Mouse (Mus musculus): ENCODE results near the gene Fubp1. TPM values are rescaled to one million over a fixed set of nuclear protein-coding genes. Genes with fewer than 3 reads are reported as not detected.

Fubp1 gene
- total RNA-seq (2021) = 100 to 1,000 TPM; 100 to 138 TPM

DNA sequence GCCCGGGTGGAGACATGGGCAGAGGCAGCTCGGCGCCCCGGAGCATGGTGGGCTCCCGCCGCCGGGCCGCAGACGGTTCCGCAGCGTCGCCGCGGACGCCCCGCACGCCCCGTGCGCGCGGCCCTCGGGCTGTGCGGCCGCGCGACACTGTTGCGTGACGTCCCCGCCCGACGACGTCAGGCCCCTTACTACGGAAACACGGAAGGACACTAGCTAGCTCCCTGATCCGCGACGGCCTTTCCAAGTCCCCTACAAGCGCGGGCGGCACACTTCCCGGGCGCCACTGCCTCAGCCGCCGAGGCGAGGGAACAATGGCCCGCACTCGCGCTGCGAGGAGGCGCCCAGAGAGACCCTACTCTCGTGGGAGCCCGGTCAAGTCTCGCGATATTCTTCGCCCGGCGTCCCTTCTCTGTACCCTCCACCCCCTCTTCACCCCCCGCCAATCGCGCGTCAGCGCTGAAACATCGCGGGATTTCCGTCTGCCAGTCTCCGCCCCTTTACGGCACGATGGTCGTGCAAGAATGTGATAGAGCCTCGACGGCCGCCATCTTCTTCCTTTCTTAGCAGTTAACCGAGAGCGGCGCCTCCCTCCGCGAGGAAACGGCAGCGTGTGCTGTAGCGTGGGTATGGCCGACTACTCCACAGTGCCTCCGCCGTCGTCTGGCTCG, at the start of gene Fubp1, which contains the start of gene Dnajb4:
Gene Fubp1 (plus strand): TSS at position 456 of the 668 bp plus-strand sequence.
Gene Dnajb4 (minus strand): TSS at position 336 of the 668 bp plus-strand sequence.
- peak; percentile 99 to 100 for DNase-seq (ENCODE audit: extremely low spot score in 1 of 2, low spot score in 1 of 2)

DNA sequence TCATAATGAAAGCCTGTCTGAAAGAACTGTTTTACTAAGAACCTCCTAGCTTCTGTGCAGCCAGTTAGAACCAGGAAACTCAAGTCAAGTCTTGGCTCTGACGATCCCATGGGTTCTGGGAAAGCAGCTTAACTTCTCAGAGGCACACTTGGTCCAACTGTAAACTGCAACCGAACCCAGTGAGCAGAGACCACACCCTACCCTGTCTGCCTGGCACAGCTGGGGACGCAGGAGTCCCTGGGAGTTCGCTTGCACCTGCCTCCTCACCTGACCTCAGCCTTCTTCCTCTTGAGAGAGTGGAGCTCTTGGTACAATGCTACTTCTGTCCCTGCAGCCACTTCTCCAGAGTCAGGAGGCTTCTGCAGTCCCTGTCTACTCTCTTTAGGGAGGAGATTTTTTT, 49.6 kb upstream of the Fubp1 start:
- DNase-seq (ENCODE audit: extremely low spot score in 1 of 2, low spot score in 1 of 2) = no peak

DNA sequence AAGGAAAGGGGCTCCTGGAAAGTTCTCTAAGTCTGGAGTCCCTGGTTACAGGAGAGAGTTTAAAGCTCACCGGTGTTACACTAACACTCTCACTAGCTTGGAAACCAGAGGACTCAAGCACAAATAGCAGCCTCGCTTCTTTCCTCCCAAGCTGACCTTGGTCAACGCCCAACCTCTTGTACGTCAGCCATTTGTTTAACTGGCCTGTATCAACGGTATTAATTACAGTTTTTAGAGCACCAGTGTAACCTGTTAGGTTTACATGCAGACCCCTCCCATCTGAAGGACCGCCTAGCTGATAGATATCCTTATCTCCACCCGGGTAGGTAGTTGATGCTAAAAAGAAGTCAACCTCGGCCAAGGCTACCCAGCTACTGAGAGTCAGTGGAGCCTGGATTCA, 46.9 kb upstream of the Fubp1 start:
- no peak for DNase-seq (ENCODE audit: extremely low spot score in 1 of 2, low spot score in 1 of 2)

DNA sequence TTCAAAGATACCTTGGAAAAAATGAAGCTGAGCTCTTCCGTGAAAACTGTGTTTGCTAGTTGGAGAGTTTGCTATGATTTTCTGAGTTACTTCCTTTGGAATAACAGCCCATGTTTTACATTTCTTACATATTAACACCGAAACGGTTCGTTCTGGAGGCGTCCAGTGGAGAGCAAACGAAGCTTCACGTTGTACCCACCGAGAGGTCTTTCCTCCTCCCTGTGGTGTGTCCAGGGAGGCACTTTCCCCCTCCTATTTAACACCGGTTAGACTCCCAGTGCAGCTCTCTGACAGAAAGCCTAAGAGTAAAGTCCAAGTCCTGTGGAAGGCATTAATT, 45.2 kb upstream of the Fubp1 start:
- DNase-seq (ENCODE audit: extremely low spot score in 1 of 2, low spot score in 1 of 2) = no peak

DNA sequence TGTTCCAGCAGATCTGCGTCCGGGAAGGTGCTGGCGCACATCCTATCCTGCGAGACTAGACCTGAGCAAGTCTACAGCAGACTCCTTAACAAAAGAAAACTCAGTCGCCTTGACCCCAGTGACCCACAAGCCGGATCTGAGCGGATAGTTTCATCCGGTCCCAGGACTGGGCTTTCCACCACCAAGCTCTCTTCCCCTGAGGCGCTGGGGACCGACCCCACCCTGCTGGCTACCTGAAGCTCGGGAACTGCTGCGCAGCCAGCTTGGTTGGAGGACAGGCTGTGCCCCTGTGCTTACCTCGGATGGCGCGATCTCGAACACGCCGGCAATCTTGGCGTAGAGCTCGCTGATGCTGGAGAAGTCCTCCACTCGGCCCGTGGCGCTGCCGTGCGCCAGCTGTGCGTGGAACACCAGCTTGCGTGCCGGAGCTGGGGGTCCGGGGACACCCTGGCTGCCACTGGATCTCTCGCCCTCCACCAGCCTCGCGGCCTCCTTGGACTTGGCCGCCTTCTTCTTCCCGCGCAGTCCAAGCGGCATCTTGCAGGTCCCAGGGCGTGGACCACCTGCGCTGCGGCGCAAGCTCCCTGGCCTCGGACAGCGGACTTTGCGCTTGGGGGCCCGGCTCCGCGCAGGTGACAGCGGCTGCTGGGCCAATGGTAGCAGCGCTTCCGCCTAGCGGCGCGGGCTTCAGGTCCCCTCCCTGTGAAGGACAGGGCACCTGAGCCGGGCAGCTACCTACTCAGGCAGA, 44.7 kb upstream of the Fubp1 start:
- DNase-seq (ENCODE audit: extremely low spot score in 1 of 2, low spot score in 1 of 2) = no peak

DNA sequence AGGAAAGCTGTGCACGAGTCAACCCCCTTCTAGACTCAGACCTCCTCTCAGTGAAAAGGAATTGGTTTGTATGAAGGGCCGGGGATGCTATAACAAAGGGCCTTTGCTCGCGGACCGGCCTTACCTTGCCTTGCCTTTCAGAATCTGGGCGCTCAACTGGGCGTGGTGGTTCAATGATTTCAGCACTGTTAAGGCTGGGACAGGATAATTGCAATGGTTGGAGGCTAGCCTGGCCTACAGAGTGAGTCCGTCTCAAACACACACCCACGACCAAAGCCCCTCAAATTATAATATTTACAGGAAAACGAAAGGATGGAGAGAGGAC, 44.2 kb upstream of the Fubp1 start, which contains the start of gene Gipc2:
Gene Gipc2 (minus strand): TSS at position 132 of the 325 bp plus-strand sequence.
- no peak for DNase-seq (ENCODE audit: extremely low spot score in 1 of 2, low spot score in 1 of 2)

DNA sequence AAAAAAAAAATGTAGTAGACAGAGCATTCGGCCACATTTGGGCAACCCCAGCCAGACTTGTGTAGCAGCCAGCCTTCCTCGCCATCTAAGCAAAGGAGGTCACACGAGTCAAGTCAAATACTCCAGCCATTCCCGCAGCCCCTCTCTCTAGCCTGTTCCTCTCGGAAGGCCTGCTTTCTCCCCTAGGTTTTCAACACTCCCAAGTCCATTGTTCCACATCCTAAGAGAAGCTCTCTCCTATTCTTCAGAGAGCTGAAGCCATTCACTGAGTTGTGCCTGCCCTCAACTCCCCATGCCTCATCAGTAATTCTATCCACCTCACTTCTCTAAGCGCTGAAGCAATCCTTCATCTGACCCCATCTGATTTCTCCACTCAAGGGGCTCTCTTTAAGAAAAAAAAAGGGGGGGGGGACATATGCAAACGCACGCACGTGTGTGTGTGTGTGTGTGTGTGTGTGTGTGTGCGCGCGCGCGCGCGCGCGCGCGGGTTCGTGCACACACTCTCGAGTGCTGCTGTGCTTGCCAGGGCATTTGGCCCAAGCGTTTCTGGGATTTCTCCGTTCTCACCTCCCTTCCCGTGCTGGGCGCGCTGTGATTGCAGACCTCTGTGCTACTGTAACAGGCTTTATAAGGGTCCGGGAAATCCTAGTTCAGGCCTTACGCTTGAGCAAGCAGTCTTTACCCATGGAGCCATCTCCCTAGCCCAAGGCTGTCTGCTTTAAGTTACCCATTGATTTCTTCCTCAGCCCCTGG, 43.3 kb upstream of the Fubp1 start:
- no peak for DNase-seq (ENCODE audit: extremely low spot score in 1 of 2, low spot score in 1 of 2)

DNA sequence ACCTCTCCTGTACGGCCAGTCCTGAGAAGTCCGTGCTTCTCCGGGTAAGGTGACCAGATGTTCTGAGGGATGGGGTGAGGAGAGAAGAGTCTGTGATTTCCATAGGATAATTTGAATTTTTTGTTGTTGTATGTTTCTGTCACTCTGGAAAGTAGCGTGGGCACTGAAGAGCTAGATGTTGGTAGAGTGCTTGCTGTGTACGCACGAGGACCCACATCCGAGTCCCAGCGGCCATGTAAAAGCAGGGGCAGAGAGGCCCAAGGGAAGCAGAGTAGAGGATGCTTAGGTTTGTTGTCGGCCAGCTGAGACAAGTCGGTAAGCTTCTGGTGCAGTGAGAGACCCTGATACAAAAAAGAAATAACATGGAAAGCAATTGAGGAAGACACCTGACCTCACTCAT, 42.2 kb upstream of the Fubp1 start:
- DNase-seq (ENCODE audit: extremely low spot score in 1 of 2, low spot score in 1 of 2) = no peak

DNA sequence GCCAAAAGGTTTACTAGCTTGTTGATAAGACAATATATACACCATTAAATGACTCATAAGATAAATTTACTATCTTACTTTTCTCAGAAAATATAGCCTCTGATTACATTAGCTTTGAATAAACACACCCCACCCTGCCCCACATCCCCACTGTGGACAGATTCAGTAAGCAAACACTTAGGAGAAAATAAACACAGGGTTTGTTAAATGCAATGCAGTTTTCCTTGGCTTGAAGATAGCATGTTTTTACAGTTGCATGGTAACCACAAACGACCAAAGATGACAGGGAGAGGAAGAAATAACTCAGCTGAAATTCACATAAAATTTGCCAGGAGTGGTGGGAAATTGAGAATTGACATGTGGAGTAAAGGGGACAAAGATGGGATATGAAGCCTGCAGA, 39.8 kb upstream of the Fubp1 start:
- DNase-seq (ENCODE audit: extremely low spot score in 1 of 2, low spot score in 1 of 2) = no peak

DNA sequence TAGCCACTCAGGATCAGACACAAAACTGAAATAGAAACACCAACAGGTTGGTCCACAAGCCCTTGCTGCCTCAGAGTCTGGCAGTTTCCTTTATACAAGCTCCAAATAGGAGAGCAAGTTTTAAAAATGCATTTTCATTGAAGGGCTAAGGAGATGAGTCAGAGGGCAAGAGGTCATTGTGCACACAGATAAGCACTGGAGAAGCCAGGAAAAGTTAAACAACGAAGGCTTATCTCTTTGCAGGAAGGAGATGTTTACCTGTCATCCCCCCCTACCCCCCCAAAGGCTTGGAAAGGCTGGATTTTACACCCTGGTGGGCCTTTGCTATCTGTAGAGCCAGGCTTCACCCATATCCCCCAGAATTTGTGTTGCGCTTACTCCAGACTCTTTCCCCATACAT, 39.0 kb upstream of the Fubp1 start:
- no peak for DNase-seq (ENCODE audit: extremely low spot score in 1 of 2, low spot score in 1 of 2)

DNA sequence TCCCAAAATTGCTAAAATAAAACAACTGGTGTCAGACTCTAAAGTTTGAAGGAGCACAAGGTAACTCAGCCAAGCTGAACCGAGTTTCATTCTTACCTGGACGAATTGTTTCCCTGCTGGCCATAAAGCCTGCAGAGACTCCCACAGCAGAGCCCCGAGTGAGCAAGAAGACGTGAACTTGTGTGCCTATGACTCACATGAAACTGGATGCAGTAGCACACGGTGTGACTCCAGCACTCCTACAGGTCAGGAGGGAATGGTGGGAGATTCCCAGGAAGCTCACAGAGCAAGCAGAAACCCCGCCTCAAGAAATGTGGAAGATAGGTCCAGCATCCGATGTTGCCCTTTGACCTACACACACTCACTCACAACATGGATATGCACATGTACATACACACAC, 38.4 kb upstream of the Fubp1 start:
- DNase-seq (ENCODE audit: extremely low spot score in 1 of 2, low spot score in 1 of 2) = no peak

DNA sequence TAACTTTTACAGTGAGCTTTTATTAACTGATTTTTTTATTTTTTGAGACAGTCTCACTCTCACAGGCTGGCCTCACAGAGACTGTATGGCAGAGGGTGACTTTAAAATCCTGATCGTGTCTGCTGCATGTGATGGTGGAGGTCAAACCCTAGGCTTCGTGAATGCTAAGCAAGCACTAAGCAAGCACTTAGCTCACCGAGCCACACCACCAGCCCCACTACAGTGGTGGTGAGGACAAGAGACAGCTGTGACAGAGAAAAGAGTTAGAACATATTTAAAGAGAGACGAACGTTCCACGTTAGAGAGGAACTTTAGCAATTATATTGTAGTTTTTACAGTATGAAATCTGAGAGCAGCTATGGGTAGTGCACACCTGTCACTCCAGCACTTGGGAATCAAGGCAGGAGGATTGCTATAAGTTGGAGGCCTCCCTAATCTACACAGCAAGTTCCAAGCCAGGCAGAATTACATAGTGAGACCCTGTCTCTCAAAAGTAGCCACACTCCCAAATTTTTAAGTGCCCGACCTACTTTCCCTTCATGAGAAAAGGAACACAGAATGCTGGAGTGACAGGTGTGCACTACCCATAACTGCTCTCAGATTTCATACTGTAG, 37.8 kb upstream of the Fubp1 start:
- no peak for DNase-seq (ENCODE audit: extremely low spot score in 1 of 2, low spot score in 1 of 2)

DNA sequence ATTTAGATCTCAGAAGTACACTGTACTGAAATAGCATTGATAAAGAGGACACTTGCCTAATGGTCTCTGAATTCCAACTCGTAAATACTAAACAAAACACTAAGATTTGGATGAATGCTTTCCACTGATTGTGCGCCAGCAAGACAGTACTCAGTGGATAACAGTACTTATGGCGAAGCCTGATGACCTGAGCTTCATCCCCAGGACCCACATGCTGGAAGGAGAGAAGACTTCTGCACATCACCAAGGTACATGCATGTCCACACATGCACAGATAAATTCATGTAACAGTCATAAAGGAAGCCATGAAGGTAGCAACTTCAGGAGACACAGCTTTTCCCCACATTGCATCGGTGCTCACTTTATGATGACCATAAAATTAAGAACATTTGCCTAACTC, 31.4 kb upstream of the Fubp1 start:
- DNase-seq (ENCODE audit: extremely low spot score in 1 of 2, low spot score in 1 of 2) = no peak

DNA sequence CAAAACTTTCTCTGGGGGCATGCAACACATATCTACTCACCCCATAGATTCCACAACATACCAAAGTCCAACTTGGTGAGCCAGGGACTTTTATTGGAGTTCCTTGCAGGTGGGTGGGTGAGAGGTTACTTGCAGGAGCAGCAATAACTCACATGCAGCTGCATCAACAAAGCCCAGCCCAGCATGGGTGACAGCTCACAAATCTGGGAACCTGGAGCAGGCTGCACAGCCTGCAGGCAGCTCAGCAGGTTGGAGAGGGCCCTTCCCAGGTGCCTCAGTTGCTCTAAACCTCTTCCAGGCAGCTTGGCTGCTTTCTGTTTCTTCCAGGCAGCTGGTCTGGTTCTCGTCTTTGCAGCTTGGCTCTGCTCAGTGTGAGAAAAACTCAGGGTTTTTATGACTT, 30.9 kb upstream of the Fubp1 start:
- no peak for DNase-seq (ENCODE audit: extremely low spot score in 1 of 2, low spot score in 1 of 2)

DNA sequence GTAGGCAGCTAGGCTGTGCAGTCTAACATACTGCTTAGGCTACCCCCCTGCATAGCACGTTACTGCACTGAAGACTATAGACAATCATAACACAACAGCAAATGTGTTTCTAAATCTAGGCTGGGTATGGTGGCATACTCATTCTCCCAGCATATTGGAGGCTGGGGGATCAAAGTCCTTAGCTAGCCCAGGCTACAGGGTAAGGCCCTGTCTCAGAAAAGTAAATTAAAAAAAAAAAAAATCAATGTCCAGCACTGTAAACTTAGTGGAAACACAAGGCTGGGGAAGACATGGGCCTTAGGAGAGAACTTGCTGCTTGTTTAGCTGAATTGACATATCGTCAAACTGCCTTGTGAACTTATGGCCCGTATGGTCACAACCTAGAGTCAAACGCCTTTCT, 29.6 kb upstream of the Fubp1 start:
- no peak for DNase-seq (ENCODE audit: extremely low spot score in 1 of 2, low spot score in 1 of 2)

DNA sequence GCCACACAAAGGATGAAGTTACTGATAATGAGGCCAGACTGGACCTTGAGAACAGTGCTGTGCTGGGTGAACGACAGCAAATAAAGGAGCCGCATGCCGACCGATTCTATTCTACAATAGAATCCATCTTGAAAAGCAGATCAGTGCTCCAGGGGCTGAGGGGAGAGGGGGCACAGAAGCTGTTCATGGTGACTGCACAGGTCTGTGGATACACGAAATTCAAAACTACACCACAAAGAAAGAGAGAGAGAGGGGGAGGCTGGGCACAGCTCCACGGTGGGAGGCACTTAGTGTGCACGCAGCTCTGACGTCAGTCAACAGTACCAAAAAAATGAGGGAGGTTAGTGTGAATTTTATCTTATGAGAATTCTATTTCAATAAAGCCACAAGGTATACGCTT, 26.7 kb upstream of the Fubp1 start:
- DNase-seq (ENCODE audit: extremely low spot score in 1 of 2, low spot score in 1 of 2) = no peak

DNA sequence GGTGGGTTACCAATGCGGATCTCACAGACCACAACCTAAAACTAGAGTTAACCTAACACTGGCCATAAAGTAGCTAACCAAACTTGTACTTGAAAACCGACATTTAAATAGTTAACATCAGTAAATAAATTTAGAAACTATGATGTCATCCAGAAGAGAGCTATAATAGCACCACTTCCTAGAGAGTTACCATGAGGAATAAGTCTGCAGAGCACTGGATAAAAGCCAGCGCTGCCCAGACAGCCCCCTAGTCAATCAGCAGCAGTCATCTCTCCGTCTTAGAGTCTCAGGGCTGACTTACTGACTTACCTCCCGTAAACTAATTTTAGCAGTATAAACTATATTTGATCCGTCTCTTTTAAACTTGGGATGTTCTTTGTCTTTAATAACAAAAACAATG, 24.1 kb upstream of the Fubp1 start:
- DNase-seq (ENCODE audit: extremely low spot score in 1 of 2, low spot score in 1 of 2) = no peak

DNA sequence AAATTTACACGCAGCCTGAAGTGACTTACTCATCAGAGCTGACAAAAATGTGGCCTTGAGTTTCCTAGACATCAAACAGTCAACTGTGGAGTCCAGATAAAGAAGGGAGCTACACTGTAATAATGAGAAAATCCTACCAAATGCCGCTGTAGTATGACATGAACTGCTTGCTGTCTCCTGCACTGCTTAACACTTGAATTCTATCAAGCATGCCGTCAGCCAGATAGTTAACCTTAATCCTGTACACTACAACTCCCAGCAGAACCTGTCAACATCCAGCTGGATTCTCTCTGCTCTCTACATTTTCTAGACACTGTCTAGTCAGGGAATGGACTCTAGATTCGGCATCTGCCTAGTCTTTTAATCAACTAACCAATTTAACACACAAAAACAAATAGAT, 20.9 kb upstream of the Fubp1 start:
- DNase-seq (ENCODE audit: extremely low spot score in 1 of 2, low spot score in 1 of 2) = no peak

DNA sequence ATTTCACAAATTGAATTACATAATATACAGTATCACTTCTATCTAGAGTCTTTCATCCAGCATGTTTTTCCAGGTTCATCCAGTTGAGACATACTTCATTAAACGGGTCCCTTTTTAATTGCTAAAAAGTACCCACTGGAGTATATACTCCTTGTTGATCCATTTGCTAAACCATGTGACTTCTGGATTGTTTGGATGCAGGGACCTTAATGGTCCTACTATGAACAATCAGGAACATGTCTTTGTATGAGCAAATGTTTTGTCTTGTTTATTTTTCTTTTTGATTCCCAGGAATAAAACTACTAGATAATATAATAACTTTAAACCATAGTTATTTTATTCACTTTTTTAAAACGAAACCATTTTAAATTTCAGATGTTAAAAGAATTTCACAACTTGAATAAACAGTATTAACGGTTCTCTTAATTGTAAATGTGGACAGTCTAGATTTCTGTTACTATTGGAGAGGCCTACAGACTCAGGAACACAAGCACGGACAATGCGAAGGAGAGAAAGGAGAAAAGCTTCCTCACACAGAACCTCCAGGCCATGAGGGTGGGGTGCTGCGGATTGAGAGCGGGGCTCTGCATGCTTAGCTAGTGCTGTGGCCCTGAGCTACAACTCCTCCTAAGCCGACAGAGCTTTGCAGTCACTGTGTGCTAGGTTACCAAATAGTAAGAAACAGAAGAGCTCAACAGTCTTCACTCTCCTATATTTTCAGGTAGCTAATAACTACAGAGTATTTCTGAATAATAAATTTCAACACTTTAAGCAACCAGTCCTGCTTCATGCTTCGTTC, 19.3 kb upstream of the Fubp1 start:
- DNase-seq (ENCODE audit: extremely low spot score in 1 of 2, low spot score in 1 of 2) = no peak

DNA sequence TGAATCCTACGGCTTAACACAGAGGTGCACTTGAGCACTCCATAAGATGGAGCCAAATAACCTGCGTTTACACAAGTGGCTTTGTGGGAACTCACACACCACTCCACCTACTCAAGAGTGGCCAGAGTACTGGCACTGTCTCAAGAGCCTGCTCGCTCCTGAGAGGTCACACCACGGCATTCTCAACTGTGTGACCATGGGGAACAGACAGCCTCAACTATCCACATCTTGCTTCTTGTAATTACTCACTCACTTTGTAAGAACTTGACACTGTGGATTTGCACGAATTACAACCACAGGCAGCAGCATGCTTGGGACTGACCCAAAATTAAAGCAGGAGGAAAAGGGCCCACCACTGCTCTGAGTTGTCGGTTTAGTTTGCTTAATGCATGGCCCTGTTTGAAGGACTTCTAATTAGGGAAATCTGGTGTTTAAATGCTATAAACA, 18.4 kb upstream of the Fubp1 start:
- no peak for DNase-seq (ENCODE audit: extremely low spot score in 1 of 2, low spot score in 1 of 2)

Data from layer of hippocampus, postnatal 25 days (tissue).